Mouse (Mus musculus) spleen, adult 2 months (tissue): ENCODE measurements around the gene Extl2. TPM values are rescaled to one million over a fixed set of nuclear protein-coding genes. Genes with fewer than 3 reads are reported as not detected.

Source experiments
- DNase-seq, 2 experiments: peaks; one replicate each; pipeline versions ENCODE4 v3.0.0 to v3.0.0-alpha.2; 2012 to 2021; ENCODE audit warnings: low spot score in 2 of 2, low read depth in 1 of 2
- H3K27ac ChIP-seq: fragments of 200-500 bp; 2 replicates; pipeline ENCODE4 v1.5.1; 2012; ENCODE audit warnings: low read length, inconsistent platforms; ENCODE audit not compliant: insufficient read depth
- H3K27me3 ChIP-seq: fragments of 200-500 bp; 2 replicates; pipeline ENCODE4 v1.6.1; 2012; ENCODE audit warnings: mild to moderate bottlenecking, moderate library complexity, low read length, inconsistent platforms; ENCODE audit not compliant: control insufficient read depth, insufficient read depth
- H3K36me3 ChIP-seq: fragments of 200-500 bp; 2 replicates; pipeline ENCODE4 v1.6.1; 2012; ENCODE audit warnings: mild to moderate bottlenecking, low read length, inconsistent platforms; ENCODE audit not compliant: control insufficient read depth, insufficient read depth
- H3K4me1 ChIP-seq: fragments of 200-500 bp; 2 replicates; pipeline ENCODE4 v1.6.1; 2011; ENCODE audit warnings: inconsistent platforms; ENCODE audit not compliant: control insufficient read depth, insufficient read depth, insufficient read length
- H3K4me3 ChIP-seq: fragments of 200-500 bp; 2 replicates; pipeline ENCODE4 v1.5.1; 2011; ENCODE audit warnings: mild to moderate bottlenecking, inconsistent platforms; ENCODE audit not compliant: insufficient read depth, insufficient read length; ENCODE audit errors: extremely low read depth
- CTCF ChIP-seq: fragments of 200-500 bp; IDR thresholded peaks from 2 replicates; pipeline ENCODE4 v1.5.1; 2011; ENCODE audit warnings: mild to moderate bottlenecking, inconsistent platforms; ENCODE audit not compliant: insufficient read depth, insufficient read length, insufficient replicate concordance; ENCODE audit errors: extremely low read depth
- POLR2A ChIP-seq: fragments of 200-500 bp; IDR thresholded peaks from 2 replicates; pipeline ENCODE4 v1.6.1; 2011; ENCODE audit warnings: low read depth, low read length, inconsistent platforms
- WGBS: fragments of 180-500 bp; shearing (Covaris S2); methylation state at CpG from one replicate; pipeline ENCODE4 v1.1.7; 2018; 5-methylcytosine and 5-hydroxymethylcytosine counted together
- polyA plus RNA-seq: library from polyadenylated mRNA; depleted of rRNA; stranded (reverse); fragments of >200 nt; gene quantifications from 2 replicates; pipeline ENCODE4 v1.2.3, GENCODE M21; 2012; rRNA removed

Extl2 gene
- 4.4 and 4.7 TPM in 2 replicates for polyA plus RNA-seq

DNA sequence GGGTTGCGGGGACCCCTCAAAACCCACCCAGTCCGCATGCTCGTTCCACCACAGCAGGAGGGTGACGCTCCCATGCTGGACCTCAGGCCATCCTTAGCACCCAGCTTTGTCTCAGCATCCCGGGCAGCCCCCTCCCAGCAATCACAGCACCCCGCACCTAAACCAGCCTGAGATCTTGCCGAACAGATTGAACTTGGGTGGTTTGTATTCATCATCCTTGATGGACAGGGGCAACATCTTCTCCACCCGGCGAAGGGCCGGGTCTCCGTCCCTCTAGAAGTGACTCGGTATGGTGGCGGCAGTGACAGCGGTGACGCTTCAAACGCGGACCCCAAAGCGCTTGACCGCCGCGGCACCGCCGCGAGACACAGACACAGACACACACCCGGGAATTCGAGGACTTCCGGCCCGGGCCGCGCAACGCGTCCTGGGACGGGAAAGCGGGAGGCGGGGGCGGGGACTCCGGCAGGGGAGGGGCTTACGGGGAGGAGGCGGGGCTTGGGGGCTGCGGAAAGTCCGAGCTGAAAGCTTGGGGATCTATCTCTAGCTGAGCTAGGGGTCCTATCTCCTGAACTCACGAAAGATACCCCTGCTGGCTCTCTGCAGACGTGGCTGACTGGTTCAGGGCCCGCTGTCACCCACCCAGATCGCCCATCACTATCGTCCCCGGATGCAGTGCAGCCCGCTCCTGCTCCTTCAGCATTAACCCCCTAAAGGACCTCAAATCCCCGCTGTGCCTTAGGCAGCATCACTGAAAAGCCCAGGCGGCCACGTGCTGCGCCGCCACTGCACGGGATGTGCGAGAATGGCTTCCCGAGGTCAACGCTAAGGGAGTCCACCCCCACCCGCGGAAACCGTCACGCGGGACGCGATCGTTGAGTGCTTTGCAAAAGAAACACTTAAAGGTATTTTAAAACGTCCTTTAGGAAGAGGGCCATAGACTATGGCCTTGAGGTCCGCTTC, at the start of gene Extl2, which contains the start of gene Slc30a7:
Gene Extl2, plus strand, starts transcription at position 485 of the 963 bp plus-strand sequence.
Gene Slc30a7, minus strand, starts transcription at position 429 of the 963 bp plus-strand sequence.
- Histone ChIP-seq H3K4me3 (peak within 1 kb of the TSS; percentile 73), H3K27ac (peak within 1 kb of the TSS; percentile 66), H3K36me3 (peaks cover 2% of the 10 kb centered on the region), H3K27me3 (no peaks in the 10 kb centered on the region), H3K4me1 (no peaks in the 10 kb centered on the region; the same call in 1 of the 2 replicates)
- peak; percentile 12 for TF ChIP-seq POLR2A
- no peak for TF ChIP-seq CTCF
- DNase-seq, result peak in 1 of 2 experiments; percentile 67
- 1% methylated on average over 67 of the region's 67 CpGs for WGBS

DNA sequence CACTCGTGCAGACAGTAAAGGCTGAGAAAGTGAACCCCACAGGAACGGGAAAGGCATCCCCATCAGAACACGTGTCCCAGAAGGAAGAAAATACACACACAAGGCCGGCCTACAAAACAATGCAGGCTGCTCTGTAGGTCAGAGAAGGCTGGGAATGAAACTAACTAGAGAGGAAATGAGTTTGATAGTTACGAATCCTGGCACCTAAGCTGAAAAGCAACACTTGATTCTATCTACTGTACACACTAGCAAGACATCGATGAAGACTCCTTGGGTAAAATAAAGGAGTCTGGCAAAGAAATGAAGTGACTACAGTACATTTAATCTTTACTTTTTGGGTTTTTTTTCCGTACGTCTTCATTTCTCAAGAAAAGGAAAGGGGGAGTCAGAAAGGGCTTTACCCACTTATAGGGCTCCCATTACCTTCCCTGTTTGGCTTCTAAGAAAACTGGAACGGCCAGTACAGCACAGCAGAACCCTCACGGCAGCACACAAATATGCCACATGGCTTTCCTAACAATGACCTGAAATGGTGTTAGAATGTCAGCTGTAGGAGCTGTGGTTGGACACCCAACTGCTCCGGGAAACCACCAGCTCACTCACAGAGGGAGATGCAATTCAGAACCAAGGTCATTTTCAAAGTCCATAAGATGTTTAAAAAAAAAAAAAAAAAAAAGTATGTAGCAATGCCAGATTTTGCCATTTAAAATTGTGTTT, 45.8 kb upstream of the Extl2 start:
- H3K36me3 ChIP-seq, result peaks cover 12% of the 10 kb centered on the region
- WGBS, result 95% methylated on average over 11 of the region's 11 CpGs
- no peaks in the 10 kb centered on the region for H3K27me3 ChIP-seq
- TF ChIP-seq CTCF (no peak), POLR2A (no peak)
- 0 out of 2 replicates have a peak overlapping the region, but pooled peaks have one; percentile 15 for H3K27ac ChIP-seq
- DNase-seq, result no peak
- H3K4me1 ChIP-seq, result no peaks in the 10 kb centered on the region
- H3K4me3 ChIP-seq, result no peak overlapping the region

DNA sequence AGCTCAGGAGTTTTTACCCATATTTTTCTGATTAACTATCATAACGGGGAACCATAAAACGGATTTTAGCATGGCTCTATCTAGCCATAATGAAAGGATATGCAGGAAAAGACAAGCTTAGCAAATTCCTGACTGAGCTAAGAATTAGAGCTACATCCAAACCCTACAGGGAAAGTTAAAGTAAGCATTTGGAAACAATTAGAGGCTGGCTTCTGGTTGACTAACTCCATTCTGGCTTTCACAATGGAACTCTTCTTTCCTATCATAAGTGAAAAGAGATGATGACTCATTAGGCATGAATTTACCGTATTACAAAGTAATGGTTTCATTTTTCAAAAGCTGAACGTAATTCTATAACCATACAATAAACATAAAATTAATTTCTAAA, 45.2 kb upstream of the Extl2 start:
- H3K27me3 ChIP-seq, result no peaks in the 10 kb centered on the region
- H3K36me3 ChIP-seq, result peaks cover 12% of the 10 kb centered on the region
- H3K27ac ChIP-seq, result no peak overlapping the region
- TF ChIP-seq POLR2A (no peak), CTCF (no peak)
- DNase-seq, result no peak
- no peaks in the 10 kb centered on the region for H3K4me1 ChIP-seq
- H3K4me3 ChIP-seq, result no peak overlapping the region
- WGBS, result 86% methylated on average over 4 of the region's 4 CpGs

DNA sequence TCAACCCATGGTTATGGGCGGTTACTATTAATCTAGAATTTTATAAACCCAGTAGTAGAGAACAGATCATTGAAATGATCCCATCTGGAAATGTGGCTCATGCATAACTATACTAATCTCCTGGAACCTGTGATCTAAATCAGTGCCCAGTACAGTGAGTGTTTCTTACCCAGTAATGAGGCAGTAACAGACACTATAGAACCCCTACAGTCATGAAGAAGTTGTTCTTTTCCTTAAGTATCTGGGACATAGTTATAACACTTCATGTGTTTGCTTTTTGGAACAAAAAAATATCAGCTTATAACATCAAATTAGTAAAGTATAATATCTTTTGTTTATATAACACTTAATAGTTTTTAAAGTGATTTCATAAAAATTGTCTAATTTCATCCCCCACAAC, 43.7 kb upstream of the Extl2 start:
- TF ChIP-seq POLR2A (no peak), CTCF (no peak)
- 98% methylated on average over 1 of the region's 1 CpGs for WGBS
- DNase-seq, result no peak
- H3K4me1 ChIP-seq, result no peaks in the 10 kb centered on the region
- peaks cover 6% of the 10 kb centered on the region; the same call in 1 of the 2 replicates for H3K36me3 ChIP-seq
- no peak overlapping the region for H3K27ac ChIP-seq
- H3K27me3 ChIP-seq, result no peaks in the 10 kb centered on the region
- no peak overlapping the region for H3K4me3 ChIP-seq

DNA sequence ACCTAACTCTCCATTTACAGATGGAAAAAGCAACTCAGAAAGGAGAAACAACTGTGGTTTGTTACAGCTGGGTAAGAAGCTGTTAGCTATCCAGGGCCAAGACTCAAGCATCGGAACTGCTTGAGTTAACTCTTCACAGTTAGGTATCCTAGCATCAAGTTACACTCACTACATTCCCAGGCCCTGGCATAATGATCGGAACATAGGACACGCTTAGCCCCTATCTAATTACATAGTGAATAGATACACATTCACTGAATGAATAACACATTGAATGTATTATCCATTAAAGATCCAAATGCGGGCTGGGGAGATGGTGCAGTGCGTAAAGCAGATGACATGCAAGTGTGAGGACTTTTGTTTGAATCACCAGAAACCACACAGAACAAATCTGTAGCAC, 43.2 kb upstream of the Extl2 start:
- no peak for TF ChIP-seq POLR2A
- TF ChIP-seq CTCF, result no peak

DNA sequence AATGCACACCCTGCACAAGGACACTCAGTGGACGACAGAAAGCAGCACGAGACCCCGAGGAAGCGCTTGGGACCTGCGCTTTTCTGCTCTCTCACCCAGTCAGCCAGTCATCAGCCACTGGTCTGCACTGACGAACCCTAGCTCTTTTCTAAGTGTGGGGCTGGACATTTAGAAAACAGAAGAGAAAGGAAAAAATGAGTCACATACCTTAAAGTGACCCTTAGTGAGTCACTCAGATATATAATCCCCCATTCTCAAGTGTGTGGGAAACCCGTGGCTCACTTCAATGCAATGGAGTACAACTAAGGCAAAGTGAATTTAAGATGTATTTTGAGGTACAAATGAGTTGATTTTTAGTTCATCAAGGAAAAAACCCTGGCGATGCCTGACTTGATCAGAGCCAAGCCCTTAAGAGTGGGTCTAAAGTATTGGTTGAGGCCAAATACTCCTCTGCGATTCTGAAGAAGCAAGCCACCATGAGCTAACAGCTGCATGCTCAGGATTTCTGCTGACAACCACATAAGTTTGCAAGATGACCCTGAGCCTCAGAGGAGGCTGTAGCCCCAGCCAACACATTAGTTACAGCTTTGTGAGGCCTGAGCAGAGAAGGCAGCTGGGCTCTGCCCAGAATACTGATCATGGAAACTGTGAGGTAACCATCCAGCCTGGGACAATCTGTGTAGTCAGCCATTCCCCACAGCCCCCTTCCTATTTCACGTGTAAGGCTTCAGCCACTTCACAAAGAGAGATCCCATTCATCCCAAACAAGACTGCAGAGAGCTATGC, 38.3 kb upstream of the Extl2 start:
- H3K27me3 ChIP-seq, result no peaks in the 10 kb centered on the region
- 92% methylated on average over 10 of the region's 10 CpGs for WGBS
- no peak for DNase-seq
- TF ChIP-seq CTCF (no peak), POLR2A (no peak)
- H3K36me3 ChIP-seq, result peaks cover 5% of the 10 kb centered on the region
- H3K27ac ChIP-seq, result no peak overlapping the region; the same call in 1 of the 2 replicates
- no peak overlapping the region for H3K4me3 ChIP-seq
- H3K4me1 ChIP-seq, result peaks cover 6% of the 10 kb centered on the region; the same call in 1 of the 2 replicates

More for the DNA sequence above, 43.2 kb upstream of the Extl2 start:
- no peaks in the 10 kb centered on the region for H3K27me3 ChIP-seq
- WGBS, result 96% methylated on average over 5 of the region's 5 CpGs
- H3K4me1 ChIP-seq, result 0 out of 2 replicates have a peak, but pooled peaks cover 1% of the 10 kb centered on the region
- H3K4me3 ChIP-seq, result no peak overlapping the region
- H3K27ac ChIP-seq, result no peak overlapping the region
- peaks cover 3% of the 10 kb centered on the region; the same call in 1 of the 2 replicates for H3K36me3 ChIP-seq
- no peak for DNase-seq
